Mouse (Mus musculus): Measurements from ENCODE around the gene Akap6. TPM values are rescaled to one million over a fixed set of nuclear protein-coding genes. Genes with fewer than 3 reads are reported as not detected.

Gene Akap6
- total RNA-seq, 2 experiments from 2014 or later, result 178 to 181 TPM

DNA sequence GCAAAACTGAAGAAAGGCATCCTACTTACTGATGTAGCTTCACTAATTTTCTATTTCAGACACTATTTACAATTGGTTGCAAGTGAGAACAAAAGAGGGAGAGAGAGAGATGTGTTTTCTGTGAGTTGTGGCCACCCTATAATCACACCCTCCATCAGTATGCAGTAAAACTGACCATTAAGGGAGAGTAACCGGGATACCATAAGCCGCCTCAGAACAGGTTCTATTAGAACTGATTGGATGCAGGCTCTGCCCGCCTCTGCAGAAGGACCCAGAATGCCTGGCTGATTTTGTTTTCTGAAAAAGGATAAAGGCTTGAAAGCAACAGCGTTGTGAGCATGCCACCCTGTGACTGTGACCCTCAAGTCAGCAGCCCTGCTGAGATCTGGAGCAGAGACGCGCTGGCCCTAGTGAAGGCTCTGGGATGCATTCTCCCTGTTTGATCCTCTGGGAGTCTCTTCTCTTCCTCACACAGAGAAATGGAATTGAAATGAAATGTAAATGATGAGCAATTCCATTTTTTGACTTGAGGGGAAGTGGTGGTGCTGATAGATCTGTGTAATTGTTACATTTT lies 445.0 kb downstream of the Akap6 start:
- intact Hi-C loops (cut with DNase I), result loop anchor here (5.0 kb wide), 2 partner anchors 102 to 227 kb away; no protein-coding TSS in a partner anchor
- Histone ChIP-seq H3K4me3 (no peak overlapping the region), H3K27ac (no peak overlapping the region)
- DNase-seq (ENCODE audit: extremely low spot score in 1 of 2, low spot score in 2 of 2), result no peak
- no peak for TF ChIP-seq CTCF (IDR thresholded peaks at IDR 0.05)

DNA sequence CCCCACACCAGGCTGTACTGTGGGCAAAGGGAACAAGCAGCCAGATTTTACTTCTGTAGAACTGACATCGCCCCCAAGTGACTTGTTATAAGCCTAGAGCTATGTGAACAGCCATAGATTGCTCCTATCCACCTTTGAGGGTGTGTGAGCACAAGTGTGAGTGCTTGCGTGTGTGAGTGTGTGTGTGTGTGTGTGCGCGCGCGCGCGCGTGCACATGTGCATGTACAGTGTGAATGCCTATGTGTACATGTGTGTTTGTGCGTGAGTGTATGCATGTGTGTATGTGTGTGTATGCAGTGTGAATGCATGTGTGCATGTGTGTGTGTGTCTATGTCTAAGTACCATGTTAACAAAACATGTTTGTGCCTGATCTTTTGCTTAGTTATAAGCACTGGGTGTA lies 445.6 kb downstream of the Akap6 start:
- Histone ChIP-seq H3K27ac (no peak overlapping the region), H3K4me3 (no peak overlapping the region)
- intact Hi-C loops (cut with DNase I), result loop anchor here (5.0 kb wide), 2 partner anchors 102 to 227 kb away; no protein-coding TSS in a partner anchor
- no peak for TF ChIP-seq CTCF (IDR thresholded peaks at IDR 0.05)
- no peak for DNase-seq (ENCODE audit: extremely low spot score in 1 of 2, low spot score in 2 of 2)

DNA sequence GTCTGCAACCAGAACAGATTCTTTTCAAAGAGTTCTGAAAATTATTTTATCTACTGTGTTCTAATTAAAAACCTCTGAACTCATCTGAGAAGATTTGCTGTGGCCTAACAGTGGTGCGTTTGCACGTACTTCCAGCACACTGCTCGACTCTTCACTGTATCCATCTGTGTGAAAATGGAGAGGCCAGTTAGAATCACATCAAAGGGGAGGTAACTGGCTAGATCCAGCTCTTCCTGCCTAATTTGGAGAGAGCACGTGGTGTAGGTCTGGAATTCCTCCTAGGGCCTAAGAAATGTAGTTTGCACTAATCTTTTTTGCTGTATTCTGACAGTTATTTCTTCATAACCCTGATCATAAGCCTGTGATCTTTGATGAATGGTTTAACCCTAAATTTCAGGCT lies 446.3 kb downstream of the Akap6 start:
- no peak overlapping the region for H3K27ac ChIP-seq
- H3K4me3 ChIP-seq, result no peak overlapping the region
- no peak for TF ChIP-seq CTCF (IDR thresholded peaks at IDR 0.05)
- intact Hi-C loops (cut with DNase I), result no loop called here
- DNase-seq (ENCODE audit: extremely low spot score in 1 of 2, low spot score in 2 of 2), result no peak

DNA sequence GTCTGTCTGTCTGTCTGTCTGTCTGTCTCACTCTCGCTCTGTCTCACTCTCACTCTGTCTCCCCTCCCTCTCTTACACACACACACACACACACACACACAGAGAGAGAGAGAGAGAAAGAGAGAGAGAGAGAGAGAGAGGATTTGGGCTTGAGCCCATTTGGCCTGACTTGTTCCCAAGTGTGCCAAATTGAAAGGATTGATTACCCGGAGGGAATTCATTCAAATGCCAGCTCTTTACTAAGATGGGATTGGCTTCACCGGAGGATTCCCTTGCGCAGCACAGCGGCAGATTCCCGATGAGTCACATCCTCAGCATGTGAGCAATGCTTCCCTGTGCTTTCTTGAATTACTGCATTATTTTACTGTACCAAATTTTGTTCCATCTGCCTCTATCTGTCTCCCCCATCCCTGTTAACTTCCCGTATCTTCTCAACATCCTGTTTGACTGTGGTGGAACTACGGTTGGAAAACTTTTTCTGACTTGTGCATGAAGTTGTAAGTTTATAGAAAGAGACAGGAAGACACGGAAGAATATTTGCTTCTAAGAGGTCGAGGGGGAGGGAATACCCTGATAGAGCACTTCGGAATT lies 447.4 kb downstream of the Akap6 start:
- TF ChIP-seq CTCF (IDR thresholded peaks at IDR 0.05), result no peak
- intact Hi-C loops (cut with DNase I), result no loop called here
- Histone ChIP-seq H3K4me3 (no peak overlapping the region), H3K27ac (no peak overlapping the region)
- DNase-seq (ENCODE audit: extremely low spot score in 1 of 2, low spot score in 2 of 2), result peak; percentile 37 to 42

DNA sequence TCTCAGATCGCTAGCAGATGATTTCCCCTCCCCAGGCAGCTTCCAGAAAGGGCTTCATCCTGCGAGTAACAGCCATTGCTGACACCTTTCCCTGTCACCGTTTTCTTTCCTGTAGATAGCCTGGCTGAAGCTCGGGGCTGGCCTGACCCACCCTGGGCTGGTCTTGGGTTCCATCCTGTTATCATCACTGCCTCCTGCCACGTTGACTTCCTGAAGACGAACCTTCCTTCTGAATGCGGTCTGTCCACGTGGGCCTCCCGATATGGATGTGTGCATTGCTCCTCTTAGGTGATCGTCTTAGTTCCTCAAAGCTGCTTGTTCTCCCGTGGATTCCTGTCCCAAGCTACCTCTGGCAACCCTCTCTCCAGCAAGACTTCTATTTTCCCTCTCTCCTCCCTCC lies 448.5 kb downstream of the Akap6 start:
- Histone ChIP-seq H3K27ac (no peak overlapping the region), H3K4me3 (no peak overlapping the region)
- no peak for TF ChIP-seq CTCF (IDR thresholded peaks at IDR 0.05)
- DNase-seq (ENCODE audit: extremely low spot score in 1 of 2, low spot score in 2 of 2), result no peak
- intact Hi-C loops (cut with DNase I), result no loop called here

DNA sequence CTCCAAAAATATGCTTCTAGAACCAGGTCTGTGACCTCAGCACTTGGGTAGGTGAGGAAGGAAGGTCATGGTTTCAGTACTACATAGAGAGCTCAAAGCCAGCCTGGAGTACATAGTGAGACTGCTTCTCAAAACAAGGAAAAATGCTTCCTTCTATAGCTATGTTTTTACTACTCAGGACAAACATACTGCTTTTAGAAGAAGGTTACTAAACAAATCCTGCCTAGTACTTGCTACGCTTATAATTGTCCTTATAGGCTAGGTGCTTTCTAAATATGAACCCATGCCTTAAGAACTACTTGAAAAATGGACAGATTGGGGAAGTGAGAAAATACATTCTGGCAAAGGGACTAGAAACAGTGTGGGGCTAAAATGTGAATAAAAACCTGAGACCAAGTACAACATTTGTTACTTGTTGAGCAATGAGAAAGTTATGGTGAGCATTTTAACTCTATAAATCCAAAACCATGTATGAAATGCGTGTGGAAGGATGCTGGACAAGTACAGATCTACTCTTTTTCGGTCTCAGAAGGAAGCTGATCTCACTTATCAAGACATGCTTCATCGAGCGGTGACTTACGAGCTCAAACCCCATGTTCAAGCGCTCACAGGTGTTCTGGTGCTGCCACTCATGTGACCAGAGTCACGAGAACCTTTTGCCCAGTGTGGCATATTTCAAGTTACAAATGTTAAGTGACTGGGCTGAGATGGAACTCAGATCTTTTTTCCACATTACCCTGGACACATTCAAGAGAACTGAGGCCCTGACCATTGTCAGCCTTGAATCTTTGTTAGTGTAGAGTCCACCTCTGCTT lies 469.2 kb downstream of the Akap6 start:
- Histone ChIP-seq H3K4me3 (no peak overlapping the region), H3K27ac (no peak overlapping the region)
- no peak for DNase-seq (ENCODE audit: extremely low spot score in 1 of 2, low spot score in 2 of 2)
- no peak for TF ChIP-seq CTCF (IDR thresholded peaks at IDR 0.05)
- intact Hi-C loops (cut with DNase I), result no loop called here

DNA sequence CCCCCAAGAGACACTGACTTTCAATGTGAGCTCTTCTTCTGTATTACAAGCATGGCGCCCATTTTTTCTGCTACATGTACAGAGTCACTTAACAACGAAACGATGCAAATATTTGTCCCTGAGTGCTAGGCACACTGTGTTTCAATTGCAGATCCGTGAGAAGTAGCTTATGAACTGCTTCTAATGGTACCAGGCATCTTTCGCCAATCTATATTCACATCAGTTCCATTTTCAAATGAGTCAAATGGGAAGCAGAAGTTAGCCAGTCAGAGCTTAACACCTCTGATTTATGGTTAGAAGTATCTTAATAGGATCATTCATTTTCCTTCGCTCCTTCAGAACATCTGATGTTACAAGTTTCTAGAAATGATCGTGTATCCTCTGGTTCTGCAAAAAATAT lies 492.3 kb downstream of the Akap6 start:
- no peak overlapping the region for H3K4me3 ChIP-seq
- no peak overlapping the region for H3K27ac ChIP-seq
- intact Hi-C loops (cut with DNase I), result no loop called here
- DNase-seq (ENCODE audit: extremely low spot score in 1 of 2, low spot score in 2 of 2), result no peak
- TF ChIP-seq CTCF (IDR thresholded peaks at IDR 0.05), result no peak

DNA sequence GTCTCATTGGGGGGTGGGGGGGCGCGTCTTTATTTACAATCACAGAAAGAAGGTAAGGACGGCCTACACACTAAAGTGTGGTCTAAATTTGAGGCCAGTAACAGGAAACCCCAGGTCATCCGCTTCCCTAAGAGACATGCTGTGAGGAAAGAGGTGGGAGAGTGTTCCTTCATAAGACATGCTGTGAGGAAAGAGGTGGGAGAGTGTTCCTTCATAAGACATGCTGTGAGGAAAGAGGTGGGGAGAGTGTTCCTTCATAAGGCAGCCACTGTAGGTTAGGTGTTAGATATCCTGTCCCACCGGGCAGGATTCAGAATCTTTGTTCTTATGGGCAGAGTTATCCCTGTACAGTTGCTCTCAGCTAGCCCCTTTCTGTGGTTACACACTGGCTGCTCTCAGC lies 494.5 kb downstream of the Akap6 start:
- intact Hi-C loops (cut with DNase I), result no loop called here
- TF ChIP-seq CTCF (IDR thresholded peaks at IDR 0.05), result no peak
- no peak overlapping the region for H3K27ac ChIP-seq
- DNase-seq (ENCODE audit: extremely low spot score in 1 of 2, low spot score in 2 of 2), result no peak
- H3K4me3 ChIP-seq, result no peak overlapping the region

Other genes with a start within 250 kb of the Akap6 start
- gene Arhgap5, start 195.4 kb upstream of the Akap6 start, total RNA-seq (2021), result 100 to 1,000 TPM; 141 to 144 TPM